Mouse (Mus musculus) small intestine, adult 2 months (tissue): ENCODE data around the gene Trpm3.

Source experiments
- CTCF ChIP-seq: fragments of 200-500 bp; IDR thresholded peaks from 2 replicates; pipeline ENCODE4 v1.5.1; 2012; ENCODE audit warnings: low read depth, mild to moderate bottlenecking, control low read depth, inconsistent platforms, low read length, moderate library complexity, mixed read lengths; ENCODE audit not compliant: insufficient replicate concordance, insufficient read length; ENCODE audit errors: extremely low read depth
- POLR2A ChIP-seq: fragments of 200-500 bp; IDR thresholded peaks from 2 replicates; pipeline ENCODE4 v1.6.1; 2012; ENCODE audit warnings: low read depth, mild to moderate bottlenecking, control low read depth, inconsistent platforms, low read length, moderate library complexity

GRCm38 (mm10) chr19:22940956-22941355, 802.1 kb downstream of the Trpm3 start:
- TF ChIP-seq CTCF (no peak), POLR2A (no peak)
